Mouse (Mus musculus): ENCODE measurements at regions not wholly inside any gene's neighbourhood (a gene's known extent, or its start where the extent isn't known, plus 50 kb on each side); places are given as distances from the start of the nearest gene placed in this dataset.

DNA sequence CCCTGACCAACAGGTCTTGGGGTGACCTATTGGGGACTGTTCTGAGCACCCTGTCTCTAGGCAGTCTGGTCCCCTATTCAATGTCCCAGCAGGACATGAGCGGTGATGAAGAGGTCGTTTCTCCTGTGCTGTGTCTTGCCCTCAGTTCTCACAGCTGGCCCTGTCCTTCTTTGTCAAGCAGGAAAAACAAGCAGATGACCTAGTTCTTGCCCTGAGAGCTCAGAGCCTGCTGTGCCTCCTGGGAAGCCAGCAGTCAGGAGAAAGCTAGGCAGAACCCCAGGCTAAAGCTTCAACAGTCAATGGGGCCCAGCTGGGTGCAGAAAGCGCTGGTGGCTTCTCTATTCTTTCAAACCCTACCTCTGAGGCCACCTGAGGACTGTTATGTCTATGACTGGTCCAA, 66.1 kb upstream of the Stx16 start:
- ATAC-seq (replicated peaks; ENCODE audit: low FRiP score) (no peak), DNase-seq (ENCODE audit: low spot score) (no peak)
- Histone ChIP-seq H3K9me3 (ENCODE audit: control insufficient read depth, low read length) (no peaks in the 10 kb centered on the region), H3K4me2 (no peak overlapping the region), H3K9ac (ENCODE audit: low read depth, low read length) (no peak overlapping the region), H3K27me3 (replicated peaks; ENCODE audit: control insufficient read depth, insufficient read depth, low read length) (no peaks in the 10 kb centered on the region), H3K27ac (ENCODE audit: low read depth, low read length) (no peak overlapping the region), H3K4me3 (ENCODE audit: low read depth, low read length) (no peak overlapping the region), H3K36me3 (ENCODE audit: control insufficient read depth, insufficient read depth, low read length) (no peaks in the 10 kb centered on the region), H3K4me1 (replicated peaks; ENCODE audit: control insufficient read depth, insufficient read depth, low read length) (no peaks in the 10 kb centered on the region)
- 69% methylated on average over 3 of the region's 3 CpGs for WGBS

DNA sequence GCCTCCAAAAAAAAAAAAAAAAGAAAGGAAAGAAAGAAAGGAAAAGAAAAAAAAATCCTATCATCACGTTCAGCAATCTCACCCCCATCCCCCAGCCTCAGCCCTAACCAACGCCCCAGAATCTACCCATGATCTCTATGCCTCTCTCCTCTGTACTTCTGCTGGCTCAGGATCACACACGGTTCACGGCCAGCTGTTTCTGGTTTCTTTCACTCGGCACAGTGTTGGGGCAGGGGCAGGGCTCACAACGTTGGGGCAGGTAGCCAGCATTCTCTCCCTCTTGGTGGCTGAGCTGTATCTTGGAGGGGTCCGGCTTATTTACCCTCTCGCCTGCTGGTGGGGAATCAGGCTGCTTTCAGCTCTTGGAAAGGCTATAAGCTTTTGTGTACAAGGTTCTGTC, 64.7 kb upstream of the Stx16 start:
- ATAC-seq (replicated peaks; ENCODE audit: low FRiP score) (no peak), DNase-seq (ENCODE audit: low spot score) (no peak)
- no peak overlapping the region for H3K4me2 ChIP-seq
- no peaks in the 10 kb centered on the region for H3K4me1 ChIP-seq (replicated peaks; ENCODE audit: control insufficient read depth, insufficient read depth, low read length)
- H3K36me3 ChIP-seq (ENCODE audit: control insufficient read depth, insufficient read depth, low read length): no peaks in the 10 kb centered on the region
- 50% methylated on average over 8 of the region's 8 CpGs for WGBS
- no peaks in the 10 kb centered on the region for H3K9me3 ChIP-seq (ENCODE audit: control insufficient read depth, low read length)
- no peaks in the 10 kb centered on the region for H3K27me3 ChIP-seq (replicated peaks; ENCODE audit: control insufficient read depth, insufficient read depth, low read length)
- H3K9ac ChIP-seq (ENCODE audit: low read depth, low read length): no peak overlapping the region
- H3K4me3 ChIP-seq (ENCODE audit: low read depth, low read length): no peak overlapping the region
- no peak overlapping the region for H3K27ac ChIP-seq (ENCODE audit: low read depth, low read length)

DNA sequence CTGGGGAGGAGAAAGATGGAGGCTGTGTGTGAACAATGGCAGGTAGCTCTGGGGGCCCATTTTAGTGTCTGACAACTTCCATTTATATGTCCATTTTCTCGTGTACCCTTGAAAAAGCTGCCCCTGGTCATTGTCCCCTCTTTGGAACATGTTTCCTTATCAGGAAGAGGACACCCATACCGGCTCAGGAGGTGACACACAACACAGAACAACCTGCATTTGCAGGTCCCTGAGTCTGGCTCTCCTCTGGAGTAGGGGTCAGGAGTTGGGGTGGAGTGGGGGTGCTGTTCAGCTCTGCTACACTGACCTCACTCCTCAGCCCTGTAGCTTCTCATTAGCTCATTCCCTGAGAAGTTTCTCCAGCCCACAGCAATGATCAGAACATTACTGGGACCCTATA, 61.7 kb upstream of the Stx16 start:
- ATAC-seq (replicated peaks; ENCODE audit: low FRiP score) (no peak), DNase-seq (ENCODE audit: low spot score) (peak; percentile 21)
- WGBS: 63% methylated on average over 2 of the region's 2 CpGs
- Histone ChIP-seq H3K9ac (ENCODE audit: low read depth, low read length) (no peak overlapping the region), H3K4me3 (ENCODE audit: low read depth, low read length) (no peak overlapping the region), H3K9me3 (ENCODE audit: control insufficient read depth, low read length) (no peaks in the 10 kb centered on the region), H3K4me2 (no peak overlapping the region), H3K27me3 (replicated peaks; ENCODE audit: control insufficient read depth, insufficient read depth, low read length) (no peaks in the 10 kb centered on the region), H3K27ac (ENCODE audit: low read depth, low read length) (no peak overlapping the region), H3K36me3 (ENCODE audit: control insufficient read depth, insufficient read depth, low read length) (no peaks in the 10 kb centered on the region), H3K4me1 (replicated peaks; ENCODE audit: control insufficient read depth, insufficient read depth, low read length) (no peaks in the 10 kb centered on the region)

DNA sequence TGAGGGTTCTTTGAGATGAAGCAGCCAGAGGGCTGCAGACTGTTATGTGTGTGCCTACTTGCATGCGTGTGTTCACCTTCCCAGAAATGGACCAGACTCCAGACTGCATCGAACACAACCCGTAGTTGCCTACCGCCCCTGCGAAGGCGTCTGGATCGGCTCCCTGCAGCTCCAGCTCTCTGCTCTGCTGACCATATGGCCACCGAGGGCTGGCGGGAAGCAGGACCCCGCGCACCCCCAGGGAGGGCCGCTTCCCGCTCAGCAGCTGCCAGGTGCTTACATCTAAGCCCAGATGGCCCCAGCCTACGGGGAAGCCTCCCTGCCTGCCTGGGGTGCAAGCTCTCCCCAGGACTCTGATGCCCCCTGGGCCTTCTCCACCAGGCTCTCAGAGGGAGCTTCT, 60.8 kb upstream of the Stx16 start:
- Histone ChIP-seq H3K9me3 (ENCODE audit: control insufficient read depth, low read length) (no peaks in the 10 kb centered on the region), H3K27me3 (replicated peaks; ENCODE audit: control insufficient read depth, insufficient read depth, low read length) (no peaks in the 10 kb centered on the region), H3K4me1 (replicated peaks; ENCODE audit: control insufficient read depth, insufficient read depth, low read length) (no peaks in the 10 kb centered on the region), H3K4me3 (ENCODE audit: low read depth, low read length) (no peak overlapping the region), H3K27ac (ENCODE audit: low read depth, low read length) (no peak overlapping the region), H3K4me2 (no peak overlapping the region), H3K9ac (ENCODE audit: low read depth, low read length) (no peak overlapping the region), H3K36me3 (ENCODE audit: control insufficient read depth, insufficient read depth, low read length) (no peaks in the 10 kb centered on the region)
- DNase-seq (ENCODE audit: low spot score): peak; percentile 30
- 53% methylated on average over 14 of the region's 14 CpGs for WGBS
- no peak; the same call in 1 of the 2 replicates for ATAC-seq (replicated peaks; ENCODE audit: low FRiP score)

DNA sequence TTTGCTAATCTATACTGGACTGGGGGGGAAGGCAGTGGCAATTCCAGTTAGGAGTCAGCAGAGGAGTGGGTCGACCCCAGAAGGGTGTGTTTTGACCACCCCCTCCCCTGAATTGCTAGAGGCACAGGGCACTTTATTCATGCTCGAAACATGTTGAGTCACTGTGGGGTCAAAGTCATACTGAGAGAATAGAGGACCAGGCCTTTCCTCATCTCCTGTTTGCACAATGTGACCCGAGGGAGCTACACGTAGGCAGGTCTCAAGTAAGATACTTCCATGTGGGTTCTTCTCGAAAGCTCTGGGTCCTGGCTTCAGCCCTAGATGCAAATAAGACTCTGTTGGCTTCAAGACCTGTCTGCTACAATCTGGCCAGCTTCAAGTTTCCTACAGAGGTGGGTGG, 60.0 kb upstream of the Stx16 start:
- Histone ChIP-seq H3K9ac (ENCODE audit: low read depth, low read length) (no peak overlapping the region), H3K9me3 (ENCODE audit: control insufficient read depth, low read length) (no peaks in the 10 kb centered on the region), H3K4me3 (ENCODE audit: low read depth, low read length) (no peak overlapping the region), H3K4me1 (replicated peaks; ENCODE audit: control insufficient read depth, insufficient read depth, low read length) (no peaks in the 10 kb centered on the region), H3K27ac (ENCODE audit: low read depth, low read length) (no peak overlapping the region), H3K4me2 (no peak overlapping the region), H3K36me3 (ENCODE audit: control insufficient read depth, insufficient read depth, low read length) (no peaks in the 10 kb centered on the region), H3K27me3 (replicated peaks; ENCODE audit: control insufficient read depth, insufficient read depth, low read length) (no peaks in the 10 kb centered on the region)
- DNase-seq (ENCODE audit: low spot score) (peak; percentile 17), ATAC-seq (replicated peaks; ENCODE audit: low FRiP score) (no peak)
- 79% methylated on average over 5 of the region's 5 CpGs for WGBS

DNA sequence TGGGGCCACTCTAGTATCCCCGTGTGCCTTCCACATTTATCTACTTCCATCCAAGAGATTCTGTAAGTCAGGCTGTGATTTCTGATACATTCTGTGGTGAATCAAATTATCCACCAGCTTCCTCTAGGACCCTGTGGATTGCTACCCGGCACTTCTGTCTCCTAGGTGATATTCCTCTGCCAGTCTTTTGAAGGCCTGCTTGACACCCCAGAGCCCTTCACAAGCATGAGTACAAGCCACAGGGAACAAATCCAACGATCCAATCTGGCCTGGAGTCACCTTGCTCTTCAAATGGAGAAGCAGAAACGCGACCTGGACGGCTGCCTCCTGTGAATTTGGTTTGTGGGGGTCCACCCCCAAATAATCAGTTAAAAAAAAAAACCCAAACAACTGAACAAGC, 59.1 kb upstream of the Stx16 start:
- Histone ChIP-seq H3K4me3 (ENCODE audit: low read depth, low read length) (no peak overlapping the region), H3K4me2 (no peak overlapping the region), H3K27me3 (replicated peaks; ENCODE audit: control insufficient read depth, insufficient read depth, low read length) (no peaks in the 10 kb centered on the region), H3K9ac (ENCODE audit: low read depth, low read length) (no peak overlapping the region), H3K27ac (ENCODE audit: low read depth, low read length) (no peak overlapping the region), H3K36me3 (ENCODE audit: control insufficient read depth, insufficient read depth, low read length) (no peaks in the 10 kb centered on the region), H3K4me1 (replicated peaks; ENCODE audit: control insufficient read depth, insufficient read depth, low read length) (no peaks in the 10 kb centered on the region), H3K9me3 (ENCODE audit: control insufficient read depth, low read length) (no peaks in the 10 kb centered on the region)
- ATAC-seq (replicated peaks; ENCODE audit: low FRiP score) (no peak), DNase-seq (ENCODE audit: low spot score) (peak; percentile 5)
- 65% methylated on average over 6 of the region's 6 CpGs for WGBS

DNA sequence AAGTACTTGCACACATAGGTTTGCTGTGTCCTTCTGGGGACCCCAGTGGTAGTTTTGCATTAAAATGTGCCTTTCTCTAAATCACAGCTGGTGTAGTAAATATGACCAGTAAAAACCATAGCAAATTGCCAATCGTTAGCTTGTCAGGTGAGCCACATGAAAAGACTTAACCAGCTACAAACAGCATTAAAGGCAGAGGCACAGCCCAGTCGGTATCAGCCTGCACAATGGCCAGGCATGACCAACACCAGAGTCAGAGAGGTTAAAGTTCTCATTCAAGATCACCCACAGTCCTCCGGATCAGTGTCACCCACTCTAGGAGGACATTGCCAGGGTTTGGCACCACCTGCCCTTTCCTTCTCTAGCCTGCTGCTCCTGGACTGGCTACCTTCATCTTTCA, 58.5 kb upstream of the Stx16 start:
- DNase-seq (ENCODE audit: low spot score) (peak; percentile 30), ATAC-seq (replicated peaks; ENCODE audit: low FRiP score) (no peak)
- Histone ChIP-seq H3K4me2 (no peak overlapping the region), H3K9ac (ENCODE audit: low read depth, low read length) (no peak overlapping the region), H3K27me3 (replicated peaks; ENCODE audit: control insufficient read depth, insufficient read depth, low read length) (no peaks in the 10 kb centered on the region), H3K36me3 (ENCODE audit: control insufficient read depth, insufficient read depth, low read length) (no peaks in the 10 kb centered on the region), H3K4me1 (replicated peaks; ENCODE audit: control insufficient read depth, insufficient read depth, low read length) (no peaks in the 10 kb centered on the region), H3K9me3 (ENCODE audit: control insufficient read depth, low read length) (no peaks in the 10 kb centered on the region), H3K27ac (ENCODE audit: low read depth, low read length) (no peak overlapping the region), H3K4me3 (ENCODE audit: low read depth, low read length) (no peak overlapping the region)
- 59% methylated on average over 3 of the region's 3 CpGs for WGBS

DNA sequence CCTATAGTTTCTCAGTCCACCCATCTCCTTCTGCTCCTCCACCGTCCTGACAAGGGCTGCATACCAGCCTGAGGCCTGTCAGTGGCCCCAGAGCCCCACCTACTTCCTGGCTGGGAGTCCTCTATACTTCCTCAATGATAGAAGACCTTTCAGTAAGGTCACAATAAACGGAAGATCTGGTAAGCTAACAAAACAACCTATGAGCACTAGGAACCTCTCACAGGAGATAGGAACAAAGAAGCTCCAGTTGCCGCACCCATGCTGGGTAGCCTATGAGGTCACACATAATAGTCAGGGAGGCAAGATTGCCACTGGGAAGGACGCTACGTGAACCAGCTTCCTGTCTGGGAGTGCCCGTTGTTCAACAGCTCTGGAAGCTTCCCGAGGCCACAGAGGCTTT, 58.1 kb upstream of the Stx16 start:
- Histone ChIP-seq H3K27me3 (replicated peaks; ENCODE audit: control insufficient read depth, insufficient read depth, low read length) (no peaks in the 10 kb centered on the region), H3K4me3 (ENCODE audit: low read depth, low read length) (no peak overlapping the region), H3K4me1 (replicated peaks; ENCODE audit: control insufficient read depth, insufficient read depth, low read length) (no peaks in the 10 kb centered on the region), H3K4me2 (no peak overlapping the region), H3K9me3 (ENCODE audit: control insufficient read depth, low read length) (no peaks in the 10 kb centered on the region), H3K36me3 (ENCODE audit: control insufficient read depth, insufficient read depth, low read length) (no peaks in the 10 kb centered on the region), H3K9ac (ENCODE audit: low read depth, low read length) (no peak overlapping the region), H3K27ac (ENCODE audit: low read depth, low read length) (no peak overlapping the region)
- WGBS: 34% methylated on average over 7 of the region's 7 CpGs
- DNase-seq (ENCODE audit: low spot score) (no peak), ATAC-seq (replicated peaks; ENCODE audit: low FRiP score) (peak; percentile 50)

DNA sequence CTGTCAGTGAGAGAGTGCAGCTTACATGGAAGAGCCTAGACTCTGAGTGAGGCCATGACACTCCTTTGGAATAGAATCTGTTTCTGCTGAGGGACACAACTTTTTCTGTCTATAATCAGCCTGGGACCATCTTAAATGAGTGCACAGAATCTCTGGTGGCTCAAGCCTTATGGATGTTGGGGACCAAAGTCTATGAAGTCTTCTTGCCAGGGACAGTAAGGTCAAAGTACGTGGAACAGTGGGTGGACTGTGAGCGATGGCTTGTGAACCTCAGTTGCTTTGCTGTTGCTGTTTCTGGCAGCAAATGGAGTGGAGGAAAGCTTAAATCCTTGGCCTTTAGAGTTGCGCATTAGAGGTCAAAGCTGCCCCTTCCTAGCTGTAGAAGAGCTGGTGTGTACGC, 57.1 kb upstream of the Stx16 start:
- H3K4me1 ChIP-seq (replicated peaks; ENCODE audit: control insufficient read depth, insufficient read depth, low read length): no peaks in the 10 kb centered on the region
- 92% methylated on average over 4 of the region's 4 CpGs for WGBS
- no peak overlapping the region for H3K4me3 ChIP-seq (ENCODE audit: low read depth, low read length)
- no peak overlapping the region for H3K27ac ChIP-seq (ENCODE audit: low read depth, low read length)
- H3K27me3 ChIP-seq (replicated peaks; ENCODE audit: control insufficient read depth, insufficient read depth, low read length): no peaks in the 10 kb centered on the region
- H3K9ac ChIP-seq (ENCODE audit: low read depth, low read length): no peak overlapping the region
- H3K36me3 ChIP-seq (ENCODE audit: control insufficient read depth, insufficient read depth, low read length): no peaks in the 10 kb centered on the region
- H3K4me2 ChIP-seq: no peak overlapping the region
- H3K9me3 ChIP-seq (ENCODE audit: control insufficient read depth, low read length): no peaks in the 10 kb centered on the region
- ATAC-seq (replicated peaks; ENCODE audit: low FRiP score) (no peak), DNase-seq (ENCODE audit: low spot score) (peak; percentile 9)
